15 mouse cellular contexts compared by ENCODE assay signal in the genomic region with DNA sequence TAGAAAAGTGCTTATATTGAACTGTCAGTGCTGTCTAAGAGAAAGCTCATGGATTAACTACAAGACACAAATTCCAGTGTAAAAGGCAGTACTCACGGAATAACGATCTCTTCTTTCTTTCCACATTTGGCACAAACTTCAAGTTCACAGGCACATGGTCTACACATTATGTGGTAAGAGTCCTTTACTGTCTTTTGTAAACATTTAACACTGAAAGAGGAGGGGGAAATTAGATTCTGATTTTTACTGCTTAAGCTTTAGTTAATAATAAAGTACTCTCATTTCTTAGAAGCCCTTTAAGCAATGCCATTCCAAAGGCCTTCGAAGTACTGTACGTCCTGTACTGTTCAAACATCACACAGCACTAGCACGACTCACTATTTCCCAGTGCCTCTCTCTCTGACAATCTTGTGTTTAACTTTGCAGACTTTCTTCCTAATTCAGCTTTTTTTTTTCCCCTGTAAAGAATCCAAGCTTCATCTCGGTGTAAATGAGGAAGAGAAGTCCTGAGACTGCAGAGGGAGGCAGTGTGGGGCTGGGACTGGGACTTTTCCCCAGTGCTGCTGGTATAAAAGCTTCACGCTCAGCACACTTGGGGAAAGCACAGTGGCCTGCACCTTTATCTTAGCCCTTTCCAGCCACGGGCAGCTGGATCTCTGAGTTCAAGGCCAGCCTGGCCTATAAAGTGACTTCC. TPM values are rescaled to one million over a fixed set of nuclear protein-coding genes. Genes with fewer than 3 reads are reported as not detected.
DNase-seq lines count a peak whose midpoint lies in the region; ATAC-seq lines count a peak whose summit lies in the region.
"Had no signal": no experiment of that assay in that cellular context is flagged by ENCODE, and none has a peak within 500 bp of the region (broad histone marks: within the 10 kb centered on the region; RNA-seq: fewer than 3 reads in every experiment).

No protein-coding gene starts in this region.

- H3K4me2 ChIP-seq in heart, embryonic 16.5 days (ENCODE audit: low read depth, low read length): no peak overlapping the region
- no peak overlapping the region for H3K4me2 ChIP-seq in neural tube, embryonic 13.5 days
- no peak overlapping the region for H3K4me2 ChIP-seq in intestine, embryonic 16.5 days (ENCODE audit: low read depth, low read length)
- H3K4me2 ChIP-seq: midbrain, embryonic 12.5 days; neural tube, embryonic 12.5 days had no signal

- H3K27ac ChIP-seq in heart, embryonic 16.5 days (ENCODE audit: low read length): peak overlapping the region; percentile 12; the same call in 1 of the 2 replicates
- H3K27ac ChIP-seq in neural tube, embryonic 13.5 days (replicated peaks): no peak overlapping the region
- peak overlapping the region; percentile 47 for H3K27ac ChIP-seq in intestine, embryonic 16.5 days (ENCODE audit: low read length)
- H3K27ac ChIP-seq: liver, embryonic 14.5 days; midbrain, embryonic 12.5 days; neural tube, embryonic 12.5 days had no signal

- WGBS in heart, embryonic 16.5 days: 69% methylated on average over 8 of the region's 8 CpGs
- 82% methylated on average over 8 of the region's 8 CpGs for WGBS in neural tube, embryonic 13.5 days
- WGBS in intestine, embryonic 16.5 days: 52% methylated on average over 8 of the region's 8 CpGs

- no peak overlapping the region for H3K4me3 ChIP-seq in heart, embryonic 16.5 days (ENCODE audit: low read length)
- no peak overlapping the region for H3K4me3 ChIP-seq in neural tube, embryonic 13.5 days
- no peak overlapping the region for H3K4me3 ChIP-seq in intestine, embryonic 16.5 days (ENCODE audit: low read length)
- H3K4me3 ChIP-seq: midbrain, embryonic 12.5 days; neural tube, embryonic 12.5 days had no signal

- no peak for ATAC-seq in heart, embryonic 16.5 days (replicated peaks; ENCODE audit: extremely low read depth, insufficient read depth, low FRiP score)
- ATAC-seq in neural tube, embryonic 13.5 days (ENCODE audit: low read depth): no peak
- ATAC-seq in intestine, embryonic 16.5 days: peak; percentile 49; the same call in 1 of the 2 replicates
- ATAC-seq: CD4-positive, CD25-positive, alpha-beta regulatory T cell, adult 4 months had no signal

- no peaks in the 10 kb centered on the region for H3K27me3 ChIP-seq in heart, embryonic 16.5 days (ENCODE audit: control insufficient read depth, insufficient read depth, low read length)
- H3K27me3 ChIP-seq in neural tube, embryonic 13.5 days: no peaks in the 10 kb centered on the region
- H3K27me3 ChIP-seq in intestine, embryonic 16.5 days (replicated peaks; ENCODE audit: control insufficient read depth, insufficient read depth, low read length): no peaks in the 10 kb centered on the region
- H3K27me3 ChIP-seq: midbrain, embryonic 12.5 days; neural tube, embryonic 12.5 days had no signal

- 0 out of 2 replicates have a peak, but pooled peaks cover 9% of the 10 kb centered on the region for H3K36me3 ChIP-seq in heart, embryonic 16.5 days (ENCODE audit: control insufficient read depth, insufficient read depth)
- H3K36me3 ChIP-seq in neural tube, embryonic 13.5 days: peaks cover 16% of the 10 kb centered on the region
- H3K36me3 ChIP-seq in intestine, embryonic 16.5 days (ENCODE audit: control insufficient read depth, insufficient read depth, low read length): peaks cover 5% of the 10 kb centered on the region; the same call in 1 of the 2 replicates

- no peaks in the 10 kb centered on the region; the same call in none of the 2 replicates for H3K4me1 ChIP-seq in heart, embryonic 16.5 days (ENCODE audit: control insufficient read depth, insufficient read depth, low read length)
- H3K4me1 ChIP-seq in neural tube, embryonic 13.5 days (replicated peaks): peaks cover 20% of the 10 kb centered on the region
- peaks cover 14% of the 10 kb centered on the region for H3K4me1 ChIP-seq in intestine, embryonic 16.5 days (ENCODE audit: control insufficient read depth, insufficient read depth, low read length)

- no peak overlapping the region for H3K9ac ChIP-seq in heart, embryonic 16.5 days (ENCODE audit: low read length)
- H3K9ac ChIP-seq in neural tube, embryonic 13.5 days: peak overlapping the region; percentile 12; the same call in 1 of the 2 replicates
- H3K9ac ChIP-seq in intestine, embryonic 16.5 days (ENCODE audit: low read depth, low read length): no peak overlapping the region
- H3K9ac ChIP-seq: liver, embryonic 14.5 days; midbrain, embryonic 12.5 days; neural tube, embryonic 12.5 days had no signal

- DNase-seq in heart, adult 18-20 months: no peak
- DNase-seq in neural tube, embryonic 10.5 days (ENCODE audit: extremely low spot score, low spot score): no peak
- DNase-seq in testis, postnatal 14 days (ENCODE audit: low spot score): peak; percentile 11
- DNase-seq in ovary, postnatal 10 days (ENCODE audit: low spot score): no peak
- DNase-seq in cerebellum, adult 9-11 months: no peak
- DNase-seq: heart, postnatal 10 days; right cerebral cortex, adult 18-20 months; thymus, postnatal 4 days had no signal

- no peaks in the 10 kb centered on the region for H3K9me3 ChIP-seq in heart, embryonic 16.5 days (replicated peaks; ENCODE audit: control insufficient read depth, low read length)
- no peaks in the 10 kb centered on the region for H3K9me3 ChIP-seq in neural tube, embryonic 13.5 days
- H3K9me3 ChIP-seq in intestine, embryonic 16.5 days (ENCODE audit: control insufficient read depth, low read length): no peaks in the 10 kb centered on the region
- H3K9me3 ChIP-seq: midbrain, embryonic 12.5 days; neural tube, embryonic 12.5 days had no signal

RNA-seq across cellular contexts. Expression of a gene that starts 54.0 kb away (rescaled TPM):
- polyA plus RNA-seq in heart, embryonic 16.5 days (2015; fragmentation: Nextera tagmentation; extraction: Ambion mirVana): 38.9 and 43.0 TPM in 2 replicates
- total RNA-seq in heart, adult 18-20 months (2021): 10 to 100 TPM; 12.4 to 13.4 TPM
- polyA plus RNA-seq in neural tube, embryonic 13.5 days (2015; fragmentation: Nextera tagmentation; extraction: Ambion mirVana): 54.8 and 63.1 TPM in 2 replicates
- polyA plus RNA-seq in intestine, embryonic 16.5 days (2015; fragmentation: Nextera tagmentation; extraction: Ambion mirVana): 63.4 and 63.9 TPM in 2 replicates

RNA-seq across cellular contexts. Expression of a gene that starts 54.2 kb away (rescaled TPM):
- 18.4 and 19.7 TPM in 2 replicates for polyA plus RNA-seq in heart, embryonic 16.5 days (2015; fragmentation: Nextera tagmentation; extraction: Ambion mirVana)
- 10 to 100 TPM; 11.3 to 12.2 TPM for total RNA-seq in heart, adult 18-20 months (2021)
- polyA plus RNA-seq in neural tube, embryonic 13.5 days (2015; fragmentation: Nextera tagmentation; extraction: Ambion mirVana): 42.2 and 43.0 TPM in 2 replicates
- 7.3 and 15.9 TPM in 2 replicates for polyA plus RNA-seq in intestine, embryonic 16.5 days (2015; fragmentation: Nextera tagmentation; extraction: Ambion mirVana)
